Mouse (Mus musculus): ENCODE measurements around the gene Kcnn1.
A peak's percentile ranks its signal among the peaks of the same experiment; 100 is the strongest.
"Not testable (repeated sequence)": the region's sequence is repeated elsewhere in the genome, so short reads cannot be mapped to it uniquely, and the experiment has no call there.

Gene Kcnn1

DNA sequence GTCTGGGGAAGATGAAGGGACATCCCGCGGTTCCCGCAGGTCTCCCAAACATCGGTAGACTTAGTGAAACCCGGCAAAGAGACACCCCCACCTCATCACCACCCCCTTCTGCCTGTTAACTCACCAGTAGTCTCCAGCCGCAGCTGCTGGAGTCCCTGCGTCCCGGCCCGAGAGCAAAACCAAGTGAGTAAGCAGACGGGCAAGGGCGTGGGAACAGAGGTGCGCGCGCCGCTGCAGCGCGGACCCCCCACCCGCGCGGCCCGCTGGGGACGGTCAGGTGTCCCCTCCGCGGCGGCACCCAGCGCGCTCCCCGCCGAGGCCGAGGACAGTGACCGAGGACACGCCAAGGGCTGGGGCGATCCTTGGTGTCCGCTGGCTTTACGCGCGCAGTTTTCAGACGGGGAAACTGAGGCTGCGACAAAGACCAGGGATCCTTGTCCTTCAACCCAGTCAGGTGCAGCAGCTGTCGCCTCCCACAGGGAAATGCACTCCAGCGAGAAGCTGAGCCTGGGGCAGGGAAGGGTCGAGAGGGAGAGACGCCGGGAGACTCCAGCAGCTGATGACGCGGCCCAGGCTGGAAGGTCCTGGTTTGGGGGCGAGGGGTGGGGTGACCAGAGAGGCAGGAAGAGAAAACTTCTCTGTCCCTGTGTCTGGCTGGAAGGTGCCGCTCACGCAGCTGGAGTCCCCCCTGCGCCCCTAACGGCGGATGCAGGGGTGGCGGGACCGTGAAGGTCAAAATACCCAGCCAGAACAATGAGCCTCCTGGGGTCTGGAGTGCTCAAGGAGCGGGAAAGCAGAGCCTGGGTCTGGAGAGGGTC lies at the start of gene Kcnn1:
Kcnn1 (minus strand) TSS at position 435 of the 818 bp plus-strand sequence.
- DNase-seq (ENCODE audit: low spot score in 2 of 2), result no peak

DNA sequence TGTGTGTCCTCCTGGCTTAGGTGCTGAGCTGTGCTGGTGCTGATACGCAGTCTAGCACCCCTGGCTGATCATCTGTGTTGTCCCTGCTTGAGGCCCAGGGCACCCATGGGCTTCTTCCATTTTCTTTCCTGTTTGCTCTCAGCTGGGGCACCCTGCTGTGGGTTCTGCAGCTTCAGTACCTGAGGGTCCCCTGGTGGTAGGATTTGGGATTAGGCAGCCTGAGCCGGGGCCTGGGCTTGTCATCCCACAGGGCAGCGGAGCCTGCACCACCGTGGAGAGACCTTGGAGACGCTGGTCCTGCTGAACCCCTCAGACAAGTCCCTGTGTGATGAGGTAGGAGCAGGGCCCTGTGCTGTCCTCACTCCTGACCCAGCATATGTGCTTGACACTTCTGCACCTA lies 48.5 kb upstream of the Kcnn1 start:
- no peak for DNase-seq (ENCODE audit: low spot score in 2 of 2)

- no peak for DNase-seq (ENCODE audit: low spot score in 2 of 2)
These were observed 44.5 kb upstream of the Kcnn1 start for GRCm38 (mm10) chr8:70907518-70907917.

GRCm38 (mm10) chr8:70905831-70906736 lies 43.0 kb upstream of the Kcnn1 start, which contains the start of gene Map1s:
Gene Map1s, plus strand, starts transcription at chr8:70905932.
- peak; percentile 82 to 89 for DNase-seq (ENCODE audit: low spot score in 2 of 2)

DNA sequence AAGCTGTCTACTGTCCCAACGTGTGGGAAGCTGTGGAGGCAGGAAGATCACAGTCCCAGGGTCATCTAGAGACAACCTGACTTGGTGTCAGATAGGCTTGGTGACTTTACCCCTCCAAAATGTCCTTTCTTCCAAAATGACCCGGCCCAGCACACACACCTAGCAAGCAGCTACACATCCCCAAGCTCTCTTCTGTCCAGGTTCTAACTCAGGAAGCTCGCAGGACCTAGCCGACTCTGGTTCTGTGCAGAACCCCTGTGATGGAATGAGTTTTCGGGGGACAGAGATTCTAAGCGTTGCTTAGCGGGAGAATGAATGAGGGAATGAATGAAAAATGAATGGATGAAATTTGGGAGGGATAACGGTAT lies 42.4 kb upstream of the Kcnn1 start:
- no peak for DNase-seq (ENCODE audit: low spot score in 2 of 2)

DNA sequence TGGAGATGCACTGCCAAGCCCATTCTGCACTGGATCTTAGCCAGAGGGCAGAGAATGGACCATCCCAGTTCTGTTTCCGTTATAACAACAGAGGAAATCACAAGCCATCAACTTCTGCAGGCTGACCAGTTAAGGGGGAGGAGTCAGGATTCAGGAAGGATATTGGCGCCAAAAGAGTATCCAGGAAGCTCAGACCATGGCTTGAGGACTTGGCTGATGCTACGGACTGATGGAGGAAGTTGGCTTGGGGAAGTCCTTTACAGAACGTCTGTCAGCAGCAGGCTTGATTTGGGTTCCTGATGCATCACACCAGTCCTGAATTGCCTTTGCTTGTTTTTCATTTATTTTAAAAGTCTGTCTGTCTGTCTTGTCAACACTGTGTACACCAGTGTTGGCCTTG lies 41.5 kb upstream of the Kcnn1 start:
- DNase-seq (ENCODE audit: low spot score in 2 of 2), result no peak

DNA sequence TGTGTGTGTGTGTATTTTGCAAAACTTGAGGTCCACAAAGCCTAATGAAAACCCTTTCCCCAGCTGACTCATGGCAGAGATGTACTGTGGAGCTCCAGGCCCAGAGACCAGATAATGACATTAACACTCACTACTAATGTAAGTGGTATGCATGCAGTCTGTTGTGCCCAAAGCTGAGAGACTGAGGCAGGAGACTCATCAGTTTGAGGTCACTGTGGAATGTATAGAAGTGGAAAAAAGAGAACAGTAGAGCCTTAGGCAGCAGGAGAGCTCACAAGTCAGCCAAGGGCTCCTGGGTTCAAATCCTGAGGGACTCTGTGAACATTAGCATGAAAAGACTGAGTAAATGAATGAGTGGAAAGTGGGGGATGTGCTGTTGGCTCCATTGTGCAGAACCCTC lies 40.5 kb upstream of the Kcnn1 start:
- DNase-seq (ENCODE audit: low spot score in 2 of 2), result no peak

GRCm38 (mm10) chr8:70903112-70903511 lies 40.1 kb upstream of the Kcnn1 start:
- no peak for DNase-seq (ENCODE audit: low spot score in 2 of 2)

- DNase-seq (ENCODE audit: low spot score in 2 of 2), result no peak
These were observed 39.2 kb upstream of the Kcnn1 start for GRCm38 (mm10) chr8:70902211-70902610.

DNA sequence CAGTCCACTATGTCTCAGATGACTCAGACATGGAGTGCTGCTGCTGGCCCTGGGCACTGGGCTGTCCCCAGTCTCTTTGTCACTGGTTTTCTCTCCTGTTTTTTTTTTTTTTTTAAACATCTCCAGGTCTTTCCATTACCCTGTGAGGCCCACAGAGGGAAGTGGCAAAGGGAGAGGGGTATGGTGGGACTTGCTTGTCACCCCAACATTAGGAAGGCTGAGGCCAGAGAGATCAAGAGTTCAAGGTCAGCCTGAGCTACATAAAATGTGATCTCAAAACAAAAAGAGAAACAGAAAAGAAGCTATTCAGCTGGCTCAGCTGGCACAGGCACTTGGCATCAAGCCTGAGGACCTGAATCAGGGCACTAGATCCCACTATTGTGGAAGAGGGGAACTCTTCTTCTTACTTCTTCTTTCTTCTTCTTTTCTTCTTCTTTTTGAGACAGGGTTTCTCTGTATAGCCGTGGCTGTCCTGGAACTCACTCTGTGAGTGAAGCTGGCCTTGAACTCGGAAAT lies 37.9 kb upstream of the Kcnn1 start:
- no peak for DNase-seq (ENCODE audit: low spot score in 2 of 2)

DNA sequence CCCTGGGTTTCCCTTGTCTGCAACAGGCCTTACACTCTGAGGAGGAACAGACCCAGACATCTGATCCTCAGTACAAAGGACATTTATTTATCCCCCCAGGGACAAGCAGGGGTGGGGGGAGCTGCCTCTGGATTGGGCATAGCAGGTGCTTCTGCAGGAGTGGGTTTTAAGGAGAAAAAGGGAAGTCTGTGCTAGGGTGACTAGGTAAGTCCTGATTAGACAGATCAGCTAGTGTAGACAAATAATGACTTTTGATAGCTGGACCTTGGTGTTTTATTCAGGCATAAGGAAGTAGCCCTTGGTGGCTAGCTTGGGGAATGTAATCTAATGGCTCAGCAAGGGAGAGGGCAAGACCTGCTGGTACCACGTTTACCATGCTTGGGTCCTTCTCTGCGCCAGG lies 36.2 kb upstream of the Kcnn1 start:
- no peak for DNase-seq (ENCODE audit: low spot score in 2 of 2)

DNA sequence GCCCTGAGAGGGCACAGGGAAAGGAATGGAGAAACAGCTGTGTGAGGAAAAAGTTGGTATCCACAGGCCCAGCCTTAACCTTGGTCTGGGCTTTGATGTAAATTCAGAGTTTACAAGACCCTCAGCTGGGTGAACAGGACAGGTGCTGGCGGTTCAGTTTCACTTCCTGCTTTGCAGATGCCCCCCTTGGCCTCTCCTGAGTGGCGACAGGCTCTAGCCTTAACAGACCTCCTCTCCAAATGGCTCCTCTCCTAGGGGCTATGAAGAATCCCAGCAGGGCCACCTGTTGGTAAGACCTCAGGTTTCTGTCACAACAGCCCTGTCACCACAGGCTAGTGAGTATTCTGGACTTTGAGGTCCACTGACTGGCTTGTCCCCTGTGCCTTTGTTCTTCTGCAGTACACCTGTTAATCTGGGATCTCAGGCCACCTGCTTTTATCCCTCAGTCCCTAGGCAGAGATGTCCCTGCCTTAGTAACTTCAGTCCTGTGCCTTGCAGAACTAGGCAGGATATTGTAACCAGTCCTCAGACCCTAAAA lies 35.7 kb upstream of the Kcnn1 start:
- DNase-seq (ENCODE audit: low spot score in 2 of 2), result no peak

GRCm38 (mm10) chr8:70897681-70898413 lies 34.8 kb upstream of the Kcnn1 start:
- peak in 1 of 2 experiments; percentile 83 for DNase-seq (ENCODE audit: low spot score in 2 of 2)

DNA sequence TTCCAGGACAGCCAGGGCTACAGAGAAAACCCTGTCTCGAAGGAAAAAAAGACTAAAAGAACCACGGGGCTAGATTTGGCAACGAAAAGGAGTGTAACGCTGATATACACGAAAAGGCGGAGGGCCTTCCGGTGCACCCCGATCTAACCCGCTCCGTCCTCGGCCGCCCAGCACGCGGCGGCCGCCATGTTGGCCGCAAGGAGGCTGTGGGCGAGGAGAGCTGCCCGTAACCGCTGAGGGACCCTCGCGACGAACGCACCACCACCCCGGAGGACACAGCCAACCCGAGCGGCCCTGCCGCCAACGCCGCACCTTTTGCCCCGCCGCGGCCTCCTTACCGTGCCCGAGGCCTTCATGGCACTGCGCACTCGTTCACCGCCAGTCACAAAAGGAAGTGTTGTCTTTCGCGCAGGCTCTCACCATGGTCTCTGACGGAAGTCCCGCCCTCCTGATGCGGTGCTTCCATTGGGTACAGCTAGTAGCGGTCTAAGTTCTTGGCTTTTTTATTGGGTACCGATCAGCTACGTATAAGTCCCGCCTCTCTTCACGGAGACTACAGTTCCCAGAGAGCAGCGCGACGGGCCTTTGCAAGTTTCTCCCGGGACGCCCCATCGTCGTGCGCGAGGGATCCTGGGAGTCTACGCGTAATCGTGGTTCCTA lies 34.1 kb upstream of the Kcnn1 start, which contains the start of gene Rpl18a:
Rpl18a (minus strand) TSS at position 392 of the 660 bp plus-strand sequence.
- peak; percentile 94 to 96 for DNase-seq (ENCODE audit: low spot score in 2 of 2)

GRCm38 (mm10) chr8:70896316-70897020 lies 33.4 kb upstream of the Kcnn1 start:
- no peak for DNase-seq (ENCODE audit: low spot score in 2 of 2)

DNA sequence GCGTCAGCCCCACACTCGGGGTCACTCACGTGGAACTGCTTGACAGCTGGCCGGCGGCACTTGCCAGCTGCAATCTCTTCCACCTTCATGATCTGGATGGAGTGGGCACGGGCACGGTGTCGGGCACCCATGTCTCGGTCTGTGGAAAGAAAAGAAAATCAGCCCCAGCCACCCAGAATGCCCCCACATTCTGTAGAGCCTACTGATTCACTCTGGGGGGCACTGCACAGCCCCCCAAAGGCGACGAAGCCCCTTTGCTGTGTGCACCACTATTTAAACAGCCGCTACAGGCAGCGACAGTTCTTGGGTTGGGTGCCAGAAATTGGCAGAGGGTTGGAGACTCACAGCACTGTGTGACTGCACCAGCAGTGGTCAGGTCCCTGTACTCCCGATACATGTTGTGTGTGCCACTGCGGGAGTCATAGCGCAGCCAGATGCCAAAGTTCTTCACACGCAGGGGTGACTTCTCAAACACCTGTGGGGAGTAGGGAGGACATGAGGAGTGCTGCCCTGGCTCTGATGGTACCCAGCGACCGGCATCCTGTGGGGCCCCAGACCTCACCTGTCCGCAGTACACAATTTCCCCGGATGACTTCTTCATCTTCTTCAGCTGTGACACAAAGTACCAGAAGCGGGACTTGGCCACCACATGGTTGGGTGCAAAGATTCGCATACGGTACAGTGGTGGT lies 32.7 kb upstream of the Kcnn1 start:
- DNase-seq (ENCODE audit: low spot score in 2 of 2), result not testable (repeated sequence)

- no peak for DNase-seq (ENCODE audit: low spot score in 2 of 2)
These were observed 31.9 kb upstream of the Kcnn1 start for GRCm38 (mm10) chr8:70894771-70895545.

DNA sequence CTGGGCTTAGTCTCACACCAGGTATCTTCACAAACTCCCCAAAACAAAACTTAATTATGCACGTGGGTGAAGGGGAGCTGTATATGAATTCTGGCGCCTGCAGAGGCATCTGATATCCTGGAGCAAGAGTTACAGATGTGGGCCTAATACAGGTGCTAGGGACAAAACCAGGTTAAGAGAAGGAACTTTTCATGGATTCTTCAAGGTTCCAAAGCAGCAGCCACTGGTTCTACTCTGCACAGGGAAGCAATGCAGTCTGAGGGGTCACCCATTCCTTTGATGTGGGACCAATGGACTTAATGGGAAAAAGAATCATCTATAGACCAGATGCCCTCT lies 31.3 kb upstream of the Kcnn1 start:
- DNase-seq (ENCODE audit: low spot score in 2 of 2), result no peak
